Mouse (Mus musculus) heart, adult 2 months (tissue): ENCODE data around the gene Neto2.

Experiments used
- CTCF ChIP-seq: fragments of 200-600 bp; IDR thresholded peaks from 2 replicates; pipeline ENCODE4 v1.8.1; 2022; ENCODE audit warnings: antibody characterized with exemption, mild to moderate bottlenecking, moderate library complexity
- EP300 ChIP-seq: fragments of 200-500 bp; IDR thresholded peaks from 2 replicates; pipeline ENCODE4 v1.6.1; 2011; ENCODE audit warnings: low read depth, low read length, control low read depth; ENCODE audit not compliant: insufficient read depth
- POLR2A ChIP-seq: fragments of 200-500 bp; IDR thresholded peaks from 2 replicates; pipeline ENCODE4 v1.6.1; 2011; ENCODE audit warnings: mild to moderate bottlenecking, low read depth, low read length, control low read depth; ENCODE audit not compliant: insufficient read depth

DNA sequence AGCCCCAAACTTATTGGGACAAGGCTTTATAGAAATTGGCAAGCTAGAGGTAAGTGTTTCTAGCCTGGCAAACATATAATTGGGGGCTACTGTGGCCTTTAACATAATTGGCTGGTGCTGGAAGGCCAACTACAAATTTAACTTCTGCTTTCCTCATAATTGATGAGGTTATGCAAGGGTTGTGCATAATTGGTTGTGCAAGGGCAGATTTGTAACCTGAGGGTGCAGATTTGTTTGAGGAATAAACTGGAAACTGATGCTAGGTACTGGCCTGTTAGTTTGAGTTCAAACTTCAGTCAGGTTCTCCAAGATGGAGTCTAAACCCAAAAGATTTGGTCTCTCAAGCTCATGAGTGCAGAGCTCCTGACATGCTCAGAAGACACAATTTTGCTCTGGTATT is 92.9 kb downstream of the Neto2 start:
- TF ChIP-seq CTCF (no peak), POLR2A (no peak), EP300 (no peak)
